Mouse (Mus musculus): Measurements from ENCODE around the gene Rpl36a-ps1.

The Rpl36a-ps1 gene

GRCm38 (mm10) chr14:98951626-98952290 is 42.4 kb downstream of the Rpl36a-ps1 start:
- DNase-seq (ENCODE audit: low spot score): no peak
